Mouse (Mus musculus) megakaryocyte, embryonic 14.5 days (primary cell): ENCODE data around the gene Dhx30.

Experiments used
- FLI1 ChIP-seq: IDR thresholded peaks from 2 replicates; pipeline ENCODE4 v1.6.1; 2012; ENCODE audit warnings: low read length, inconsistent platforms, mixed read lengths
- GATA1 ChIP-seq: IDR thresholded peaks from 3 replicates; pipeline ENCODE4 v1.6.1; 2012; ENCODE audit warnings: mixed read lengths, low read length, inconsistent platforms, borderline replicate concordance

DNA sequence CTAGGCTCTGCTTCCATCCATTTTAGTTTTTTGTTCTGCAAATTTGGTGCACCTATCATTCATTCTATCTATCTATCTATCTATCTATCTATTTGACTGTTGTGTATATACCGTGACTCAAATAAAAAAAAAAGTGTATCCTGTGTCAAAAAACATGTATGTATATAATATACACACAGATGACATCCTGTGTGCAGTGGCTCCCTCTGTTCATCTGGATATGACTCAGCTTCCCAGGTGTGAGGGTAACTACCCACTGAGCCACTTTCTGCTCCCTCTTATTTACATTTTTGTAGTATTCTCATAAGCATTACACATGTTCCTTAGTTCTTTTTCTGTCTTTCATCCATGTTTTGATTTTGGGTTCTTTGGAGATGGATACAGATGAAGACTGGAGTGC is 24.5 kb upstream of the Dhx30 start:
- no peak for TF ChIP-seq FLI1
- no peak for TF ChIP-seq GATA1
